Mouse (Mus musculus): ENCODE measurements at regions not wholly inside any gene's neighbourhood (a gene's known extent, or its start where the extent isn't known, plus 50 kb on each side); places are given as distances from the start of the nearest gene placed in this dataset.

- TF ChIP-seq CTCF (IDR thresholded peaks at IDR 0.05; ENCODE audit: control insufficient read depth, insufficient read depth, insufficient replicate concordance, low read depth, low read length) = no peak
- TF ChIP-seq POLR2A (IDR thresholded peaks at IDR 0.05; ENCODE audit: control insufficient read depth, low read depth, low read length) = no peak
These were observed 236.4 kb upstream of the Rtl1 start for GRCm38 (mm10) chr12:109836521-109836920.
